Mouse (Mus musculus) large intestine, adult 2 months (tissue): ENCODE results near the gene Gm3182. TPM values are rescaled to one million over a fixed set of nuclear protein-coding genes. Genes with fewer than 3 reads are reported as not detected.
"Not testable (repeated sequence)": the region's sequence is repeated elsewhere in the genome, so short reads cannot be mapped to it uniquely, and the experiment has no call there.

Experiments used
- DNase-seq: peaks from one replicate; pipeline ENCODE4 v3.0.0-alpha.2; 2012; ENCODE audit warnings: low read depth, low spot score
- WGBS: fragments of 180-500 bp; shearing (Covaris S2); methylation state at CpG from one replicate; pipeline ENCODE4 v1.1.7; 2018; 5-methylcytosine and 5-hydroxymethylcytosine counted together
- polyA plus RNA-seq: library from polyadenylated mRNA; depleted of rRNA; stranded (reverse); fragments of >200 nt; gene quantifications from 2 replicates; pipeline ENCODE4 v1.2.3, GENCODE M21; 2012; rRNA removed

The Gm3182 gene
- not detected in 2 replicates for polyA plus RNA-seq

DNA sequence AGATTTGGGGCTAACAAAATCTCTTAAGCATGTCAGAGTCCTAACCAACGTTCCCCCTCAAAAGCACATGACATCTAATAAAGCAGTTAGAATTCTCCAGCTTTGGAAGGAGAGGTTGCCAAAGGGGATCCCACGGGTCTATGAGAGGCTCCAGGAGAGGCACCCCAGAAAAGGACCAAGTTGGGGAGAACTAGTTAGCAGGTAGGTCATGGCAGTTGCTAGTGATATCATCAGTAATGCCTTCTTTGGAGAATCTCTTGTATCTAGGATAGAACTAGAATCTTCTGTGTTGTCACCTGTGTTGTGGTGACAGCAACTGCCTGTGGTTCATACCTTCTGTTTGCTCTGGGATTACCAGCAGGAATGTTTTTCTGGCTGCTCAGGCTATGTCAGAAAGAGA, at the start of gene Gm3182:
Gene Gm3182 (plus strand): TSS at position 301 of the 400 bp plus-strand sequence.
- DNase-seq = not testable (repeated sequence)
- 65% methylated on average over 1 of the region's 2 CpGs for WGBS

DNA sequence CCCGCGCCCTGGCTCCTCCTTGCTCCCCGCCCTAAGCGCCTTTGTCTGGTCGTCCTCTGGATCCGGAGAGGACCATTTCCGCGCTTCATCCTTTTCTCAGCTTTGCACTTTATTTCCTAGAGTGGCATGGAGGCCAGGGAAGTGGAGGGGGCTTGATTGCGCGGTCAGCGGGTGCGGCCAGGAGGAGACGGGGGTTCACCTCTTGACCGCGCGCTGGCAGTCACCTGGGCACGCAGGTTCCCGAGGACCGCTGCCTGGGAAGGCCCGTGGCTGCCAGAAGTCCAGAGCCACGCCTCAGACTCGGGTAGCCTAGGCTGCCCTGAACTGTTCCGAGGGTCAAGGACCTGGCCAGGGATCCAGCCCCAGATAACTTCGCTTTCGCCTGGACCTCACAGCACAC, 17.9 kb downstream of the Gm3182 start:
- WGBS = 6% methylated on average over 18 of the region's 25 CpGs
- DNase-seq = not testable (repeated sequence)

Other genes with a start within 250 kb of the Gm3182 start
- gene Gm3138, start 232.1 kb upstream of the Gm3182 start, polyA plus RNA-seq = not detected in 2 replicates
- not detected in 2 replicates for gene Gm3149, start 164.5 kb upstream of the Gm3182 start, polyA plus RNA-seq
- 0.11 TPM in 1 of 2 replicates, not detected in the other for gene 2610042L04Rik, start 147.0 kb upstream of the Gm3182 start, polyA plus RNA-seq
- not detected in 2 replicates for gene Gm3159, start 84.2 kb upstream of the Gm3182 start, polyA plus RNA-seq
- gene Gm3164, start 66.3 kb upstream of the Gm3182 start, polyA plus RNA-seq = 0.14 TPM in 1 of 2 replicates, not detected in the other
- not detected in 2 replicates for gene Gm3173, start 50.8 kb upstream of the Gm3182 start, polyA plus RNA-seq
- gene Gm3047, start 73.7 kb downstream of the Gm3182 start, polyA plus RNA-seq = not detected in 2 replicates
- not detected in 2 replicates for gene Gm8159, start 150.6 kb downstream of the Gm3182 start, polyA plus RNA-seq
- 0.07 TPM in 1 of 2 replicates, not detected in the other for gene Gm3239, start 182.4 kb downstream of the Gm3182 start, polyA plus RNA-seq
- gene Gm7876, start 227.5 kb downstream of the Gm3182 start, polyA plus RNA-seq = not detected in 2 replicates
- gene Gm3252, start 245.0 kb downstream of the Gm3182 start, polyA plus RNA-seq = 1.1 TPM in 1 of 2 replicates, not detected in the other